Mouse (Mus musculus) limb, embryonic 10.5 days (tissue): ENCODE measurements around the gene Igtp. TPM values are rescaled to one million over a fixed set of nuclear protein-coding genes. Genes with fewer than 3 reads are reported as not detected.
"Not testable (repeated sequence)": the region's sequence is repeated elsewhere in the genome, so short reads cannot be mapped to it uniquely, and the experiment has no call there.

Experiments used
- DNase-seq: peaks from one replicate; pipeline ENCODE4 v3.0.0-alpha.2; 2017; ENCODE audit warnings: low spot score
- H3K27ac ChIP-seq: fragments of 300-500 bp; sonication (generic); 2 replicates; pipeline ENCODE4 v1.5.1; 2016; ENCODE audit warnings: mild to moderate bottlenecking
- H3K27me3 ChIP-seq: fragments of 300-500 bp; sonication (generic); 2 replicates; pipeline ENCODE4 v1.6.1; 2016; ENCODE audit warnings: low read depth, mild to moderate bottlenecking; ENCODE audit not compliant: poor library complexity, severe bottlenecking
- H3K36me3 ChIP-seq: fragments of 300-500 bp; sonication (generic); 2 replicates; pipeline ENCODE4 v1.6.1; 2016; ENCODE audit warnings: mild to moderate bottlenecking, moderate library complexity
- H3K4me1 ChIP-seq: fragments of 300-500 bp; sonication (generic); 2 replicates; pipeline ENCODE4 v1.6.1; 2016
- H3K4me3 ChIP-seq: fragments of 300-500 bp; sonication (generic); 2 replicates; pipeline ENCODE4 v1.5.1; 2016; ENCODE audit warnings: mild to moderate bottlenecking, moderate library complexity
- H3K9me3 ChIP-seq: fragments of 300-500 bp; sonication (generic); replicated peaks from 2 replicates; pipeline ENCODE4 v1.6.1; 2016; ENCODE audit warnings: mild to moderate bottlenecking
- WGBS: fragments of 180-500 bp; shearing (Covaris S2); methylation state at CpG from one replicate; pipeline ENCODE4 v1.1.7; 2016; 5-methylcytosine and 5-hydroxymethylcytosine counted together
- polyA plus RNA-seq: library from polyadenylated mRNA; unstranded; fragments of >200 nt; fragmentation: Nextera tagmentation; extraction: Ambion mirVana; gene quantifications from 2 replicates; pipeline ENCODE4 v1.2.1, GENCODE M21; 2016

Igtp gene
- 1.3 TPM in 2 replicates for polyA plus RNA-seq

GRCm38 (mm10) chr11:58199229-58200037, at the start of gene Igtp, which contains the start of gene Irgm2:
Igtp (plus strand) TSS chr11:58199556.
Irgm2 (plus strand) TSS chr11:58199618.
- peak within 1 kb of the TSS; percentile 72 for H3K27ac ChIP-seq
- 13% methylated on average over 14 of the region's 15 CpGs for WGBS
- not testable (repeated sequence) for H3K9me3 ChIP-seq, H3K4me1 ChIP-seq, H3K36me3 ChIP-seq, H3K27me3 ChIP-seq
- DNase-seq: peak; percentile 57
- peak within 1 kb of the TSS; percentile 60 for H3K4me3 ChIP-seq

GRCm38 (mm10) chr11:58155458-58155857, 43.9 kb upstream of the Igtp start:
- no peak for DNase-seq
- Histone ChIP-seq H3K4me1 (no peaks in the 10 kb centered on the region), H3K9me3 (no peaks in the 10 kb centered on the region), H3K4me3 (no peak overlapping the region), H3K27ac (no peak overlapping the region), H3K36me3 (peaks cover 97% of the 10 kb centered on the region), H3K27me3 (no peaks in the 10 kb centered on the region)
- WGBS: 97% methylated on average over 9 of the region's 9 CpGs

GRCm38 (mm10) chr11:58156871-58157270, 42.5 kb upstream of the Igtp start:
- H3K27me3 ChIP-seq: no peaks in the 10 kb centered on the region
- WGBS: 85% methylated on average over 3 of the region's 3 CpGs
- H3K4me3 ChIP-seq: no peak overlapping the region
- H3K36me3 ChIP-seq: peaks cover 97% of the 10 kb centered on the region
- H3K4me1 ChIP-seq: no peaks in the 10 kb centered on the region
- no peak overlapping the region for H3K27ac ChIP-seq
- H3K9me3 ChIP-seq: no peaks in the 10 kb centered on the region
- DNase-seq: no peak

GRCm38 (mm10) chr11:58165072-58165471, 34.3 kb upstream of the Igtp start:
- DNase-seq: no peak

DNA sequence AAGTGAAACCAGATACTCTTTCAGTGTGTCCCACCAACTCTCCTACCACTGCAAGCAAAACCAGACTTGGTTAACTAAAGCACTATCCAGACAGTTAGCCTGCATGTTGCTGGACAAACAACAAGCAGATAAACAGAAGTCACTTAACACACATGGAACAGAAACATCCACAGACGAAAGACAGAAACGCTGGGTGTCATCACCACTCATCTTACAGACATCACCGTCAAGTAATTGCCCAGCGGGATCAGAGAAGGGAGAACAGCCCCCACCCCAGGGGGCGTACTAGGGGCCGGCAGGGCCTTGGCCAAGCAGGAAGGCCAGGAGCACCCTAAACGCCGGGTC, 31.6 kb upstream of the Igtp start:
- peak overlapping the region; percentile 89 for H3K27ac ChIP-seq
- no peaks in the 10 kb centered on the region for H3K9me3 ChIP-seq
- WGBS: 0% methylated on average over 8 of the region's 8 CpGs
- no peak for DNase-seq
- H3K36me3 ChIP-seq: peaks cover 42% of the 10 kb centered on the region
- H3K4me3 ChIP-seq: peak overlapping the region; percentile 94
- H3K27me3 ChIP-seq: no peaks in the 10 kb centered on the region
- H3K4me1 ChIP-seq: peaks cover 24% of the 10 kb centered on the region

More at GRCm38 (mm10) chr11:58165072-58165471, 34.3 kb upstream of the Igtp start:
- Histone ChIP-seq H3K9me3 (no peaks in the 10 kb centered on the region), H3K27ac (no peak overlapping the region), H3K27me3 (no peaks in the 10 kb centered on the region), H3K36me3 (peaks cover 67% of the 10 kb centered on the region), H3K4me1 (peaks cover 9% of the 10 kb centered on the region), H3K4me3 (no peak overlapping the region)
- WGBS: 94% methylated on average over 2 of the region's 2 CpGs

DNA sequence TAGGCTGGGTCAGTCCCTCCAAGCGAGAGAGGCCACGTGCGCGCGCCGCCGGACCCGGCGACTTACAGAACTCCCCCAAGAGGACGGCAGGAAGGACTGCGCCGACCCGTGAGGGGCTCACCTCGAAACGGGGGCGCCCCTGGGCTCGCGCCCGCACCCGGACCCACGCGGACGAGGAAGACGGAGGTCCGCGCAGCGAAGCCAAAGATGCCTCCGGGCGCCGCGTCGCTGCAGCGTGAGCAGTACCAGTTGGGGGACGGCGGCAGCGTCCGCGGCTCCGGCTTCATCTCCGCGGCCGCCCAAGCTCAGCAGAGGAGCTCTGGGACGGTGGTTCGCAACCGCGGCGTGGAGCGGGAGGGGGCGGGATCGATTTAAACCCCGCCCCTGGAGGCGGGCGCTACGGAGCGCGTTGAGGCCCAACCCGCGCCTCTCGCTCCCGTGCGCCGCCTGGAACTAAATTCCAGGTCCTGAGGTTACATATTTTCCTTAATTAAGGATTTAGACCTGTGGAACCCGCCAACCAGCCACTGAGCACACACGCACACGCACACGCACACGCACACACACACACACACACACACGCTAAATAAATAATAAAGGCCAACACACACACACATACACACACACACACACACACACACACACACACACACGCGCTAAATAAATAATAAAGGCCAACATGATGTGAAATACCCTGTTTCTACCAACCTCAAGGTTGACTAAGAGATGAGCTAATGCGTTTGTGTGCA, 31.0 kb upstream of the Igtp start, which contains the start of gene Gemin5:
Gemin5 (minus strand) TSS at position 373 of the 749 bp plus-strand sequence.
- H3K36me3 ChIP-seq: peaks cover 42% of the 10 kb centered on the region
- 2% methylated on average over 71 of the region's 71 CpGs for WGBS
- peak within 1 kb of the TSS; percentile 89 for H3K27ac ChIP-seq
- H3K4me3 ChIP-seq: peak within 1 kb of the TSS; percentile 94
- H3K27me3 ChIP-seq: no peaks in the 10 kb centered on the region
- no peaks in the 10 kb centered on the region for H3K9me3 ChIP-seq
- peaks cover 24% of the 10 kb centered on the region for H3K4me1 ChIP-seq
- peak; percentile 89 for DNase-seq

- Histone ChIP-seq H3K27me3 (no peaks in the 10 kb centered on the region), H3K36me3 (peaks cover 42% of the 10 kb centered on the region), H3K27ac (no peak overlapping the region), H3K9me3 (no peaks in the 10 kb centered on the region), H3K4me1 (peaks cover 24% of the 10 kb centered on the region), H3K4me3 (no peak overlapping the region)
- WGBS: 86% methylated on average over 4 of the region's 4 CpGs
- DNase-seq: no peak
Observed at GRCm38 (mm10) chr11:58169666-58170065, 29.7 kb upstream of the Igtp start.

GRCm38 (mm10) chr11:58171459-58172091, 27.8 kb upstream of the Igtp start, which contains the start of gene Mrpl22:
Mrpl22 (plus strand) TSS chr11:58171661.
- DNase-seq: peak; percentile 99
- peak within 1 kb of the TSS; percentile 79 for H3K4me3 ChIP-seq
- H3K27ac ChIP-seq: peak within 1 kb of the TSS; percentile 81
- no peaks in the 10 kb centered on the region for H3K9me3 ChIP-seq
- H3K4me1 ChIP-seq: peaks cover 24% of the 10 kb centered on the region
- WGBS: under 1% methylated on average over 34 of the region's 34 CpGs
- H3K27me3 ChIP-seq: no peaks in the 10 kb centered on the region
- H3K36me3 ChIP-seq: peaks cover 42% of the 10 kb centered on the region

DNA sequence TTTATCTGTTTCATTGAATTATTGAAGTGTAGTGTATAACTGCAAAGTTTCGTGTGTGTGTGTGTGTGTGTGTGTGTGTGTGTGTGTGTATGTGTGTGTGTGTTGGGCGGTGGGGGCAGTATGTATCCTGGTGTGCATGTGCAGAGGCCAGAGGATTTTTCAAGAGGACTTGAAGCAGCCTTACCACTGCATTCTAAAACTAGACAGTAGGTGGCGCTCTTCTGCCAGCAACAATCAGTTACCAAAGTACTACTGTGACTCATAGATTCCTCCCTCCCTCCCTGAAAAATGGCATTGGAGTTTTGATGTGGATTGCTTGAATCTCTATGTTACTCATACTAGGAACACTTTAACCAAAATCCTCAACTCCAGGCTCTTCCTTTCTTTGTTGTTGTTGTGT, 19.8 kb upstream of the Igtp start:
- Histone ChIP-seq H3K4me1 (no peaks in the 10 kb centered on the region), H3K9me3 (no peaks in the 10 kb centered on the region), H3K36me3 (peaks cover 61% of the 10 kb centered on the region), H3K27me3 (no peaks in the 10 kb centered on the region), H3K4me3 (no peak overlapping the region), H3K27ac (no peak overlapping the region)
- WGBS: 22% methylated on average over 3 of the region's 3 CpGs
- peak; percentile 70 for DNase-seq

- DNase-seq, H3K9me3 ChIP-seq, H3K4me3 ChIP-seq, H3K27me3 ChIP-seq, H3K27ac ChIP-seq, H3K4me1 ChIP-seq: not testable (repeated sequence)
- 94% methylated on average over 6 of the region's 6 CpGs for WGBS
- peaks cover 57% of the 10 kb centered on the region for H3K36me3 ChIP-seq
Observed at GRCm38 (mm10) chr11:58179986-58180385, 19.4 kb upstream of the Igtp start.

DNA sequence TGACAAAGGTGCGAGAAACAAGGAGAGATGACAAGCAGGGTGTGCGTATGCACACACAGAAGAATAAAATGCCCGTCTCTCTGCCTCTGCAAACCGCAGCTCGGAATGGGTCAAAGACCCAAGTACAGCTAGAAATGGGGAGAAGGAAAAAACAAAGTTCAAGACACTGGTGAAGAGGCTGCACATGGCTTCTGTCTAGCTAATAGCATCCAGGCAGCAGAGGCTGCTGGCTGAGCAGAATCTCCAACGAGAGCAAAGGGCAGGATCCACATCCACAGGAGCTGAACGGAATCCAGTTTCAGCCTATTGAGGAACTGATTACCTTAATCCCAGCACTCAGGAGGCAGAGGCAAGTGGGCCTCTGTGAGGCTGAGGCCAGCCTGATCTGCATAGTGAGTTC, 18.6 kb upstream of the Igtp start:
- WGBS: 91% methylated on average over 7 of the region's 7 CpGs
- H3K27ac ChIP-seq: no peak overlapping the region
- H3K9me3 ChIP-seq: no peaks in the 10 kb centered on the region
- peaks cover 49% of the 10 kb centered on the region for H3K36me3 ChIP-seq
- no peaks in the 10 kb centered on the region for H3K4me1 ChIP-seq
- no peaks in the 10 kb centered on the region for H3K27me3 ChIP-seq
- no peak for DNase-seq
- no peak overlapping the region for H3K4me3 ChIP-seq

GRCm38 (mm10) chr11:58183579-58183978, 15.8 kb upstream of the Igtp start:
- WGBS: 94% methylated on average over 3 of the region's 3 CpGs
- Histone ChIP-seq H3K4me1 (no peaks in the 10 kb centered on the region), H3K27ac (no peak overlapping the region), H3K27me3 (no peaks in the 10 kb centered on the region), H3K36me3 (peaks cover 21% of the 10 kb centered on the region), H3K9me3 (no peaks in the 10 kb centered on the region), H3K4me3 (no peak overlapping the region)
- no peak for DNase-seq

DNA sequence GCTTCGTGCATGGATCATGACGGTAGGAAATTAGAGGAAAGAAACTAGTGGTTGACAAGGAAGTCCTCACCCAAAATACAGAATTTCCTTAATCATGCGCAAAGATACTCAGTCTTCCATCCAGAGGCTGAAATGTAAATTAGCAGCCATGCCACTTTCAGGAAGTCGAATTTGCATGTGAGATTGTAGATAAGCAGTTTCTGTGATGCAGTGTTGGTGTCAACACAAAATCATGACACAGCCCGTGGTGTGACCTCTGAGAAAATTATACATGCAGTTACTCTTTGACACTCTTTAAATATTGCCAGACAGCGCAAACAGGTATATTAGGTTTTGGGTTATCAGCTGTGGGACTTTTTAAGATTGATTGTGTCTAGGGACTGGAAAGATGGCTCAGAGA, 9.7 kb upstream of the Igtp start:
- Histone ChIP-seq H3K9me3 (no peaks in the 10 kb centered on the region), H3K36me3 (no peaks in the 10 kb centered on the region), H3K4me1 (0 out of 2 replicates have a peak, but pooled peaks cover 4% of the 10 kb centered on the region), H3K27ac (no peak overlapping the region), H3K27me3 (no peaks in the 10 kb centered on the region), H3K4me3 (no peak overlapping the region)
- no peak for DNase-seq
- WGBS: 96% methylated on average over 6 of the region's 6 CpGs
